Mouse (Mus musculus) adipocyte (in vitro differentiated cells): ENCODE measurements at regions not wholly inside any gene's neighbourhood (a gene's known extent, or its start where the extent isn't known, plus 50 kb on each side); places are given as distances from the start of the nearest gene placed in this dataset.

Experiments used
- DNase-seq: peaks from one replicate; pipeline ENCODE4 v3.0.0-alpha.2; 2016; ENCODE audit warnings: low spot score

DNA sequence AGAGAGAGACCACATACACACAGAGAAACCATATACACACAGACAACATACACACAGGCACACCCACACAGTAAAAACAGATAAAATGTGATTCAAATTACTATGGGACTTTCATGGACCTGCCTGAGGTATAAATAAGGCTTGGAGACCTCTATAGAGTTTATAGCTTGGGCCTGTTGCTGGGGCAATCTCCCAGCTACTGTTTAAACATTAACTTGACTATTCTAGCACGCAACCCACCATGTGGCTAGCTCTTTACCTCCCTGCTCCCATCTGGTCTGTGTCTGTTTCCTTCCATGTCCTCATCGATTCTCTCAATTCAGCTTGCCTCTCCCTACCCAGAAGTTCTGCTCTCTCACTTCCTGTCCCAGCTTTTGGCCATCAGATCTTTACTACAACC is 350.5 kb upstream of the Hs6st1 start:
- DNase-seq: no peak

DNA sequence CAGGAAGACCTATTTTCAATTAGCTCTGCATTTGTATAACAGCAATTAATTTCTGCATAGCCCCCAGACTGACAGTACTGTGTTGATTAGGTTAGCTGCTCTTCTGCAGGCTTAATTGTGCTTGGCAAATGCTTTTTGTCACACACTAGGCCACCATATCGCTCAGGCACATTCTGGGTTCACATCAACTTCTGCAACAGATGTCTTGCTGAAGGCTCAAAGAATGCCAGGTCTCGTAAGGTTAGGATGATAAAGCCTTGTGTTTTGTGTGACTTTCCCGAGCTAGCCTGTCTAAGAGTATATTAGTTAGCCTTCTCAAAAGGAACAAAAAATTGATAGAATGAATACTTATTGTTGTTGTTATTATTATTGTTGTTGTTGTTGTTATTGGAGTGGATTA is 348.1 kb upstream of the Hs6st1 start:
- no peak for DNase-seq

DNA sequence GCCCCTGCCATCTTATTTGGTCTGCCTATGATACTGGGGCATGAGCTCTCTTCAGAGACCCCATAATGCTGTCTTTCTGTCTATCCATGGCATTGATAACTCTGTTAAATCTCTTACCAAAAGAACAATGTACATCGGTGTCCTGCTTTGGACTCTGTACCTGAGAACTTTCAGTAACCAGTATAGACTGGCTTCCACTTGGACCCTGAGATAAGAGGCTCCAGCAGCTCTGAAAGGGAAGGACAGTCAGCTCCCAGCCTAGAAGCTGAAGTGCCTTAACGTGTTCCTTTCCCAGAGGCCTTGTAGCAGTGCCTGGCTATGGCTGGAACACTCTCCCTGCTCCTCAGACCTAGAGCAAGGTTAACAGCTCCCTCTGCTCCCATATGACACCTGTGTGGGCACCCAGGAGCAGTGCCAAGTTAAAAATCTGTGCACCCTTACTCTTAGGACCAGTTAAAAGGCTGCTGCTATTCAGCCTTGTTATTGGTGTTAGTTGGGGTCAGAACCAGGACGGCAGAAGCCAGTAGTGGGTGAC is 343.8 kb upstream of the Hs6st1 start:
- DNase-seq: no peak

DNA sequence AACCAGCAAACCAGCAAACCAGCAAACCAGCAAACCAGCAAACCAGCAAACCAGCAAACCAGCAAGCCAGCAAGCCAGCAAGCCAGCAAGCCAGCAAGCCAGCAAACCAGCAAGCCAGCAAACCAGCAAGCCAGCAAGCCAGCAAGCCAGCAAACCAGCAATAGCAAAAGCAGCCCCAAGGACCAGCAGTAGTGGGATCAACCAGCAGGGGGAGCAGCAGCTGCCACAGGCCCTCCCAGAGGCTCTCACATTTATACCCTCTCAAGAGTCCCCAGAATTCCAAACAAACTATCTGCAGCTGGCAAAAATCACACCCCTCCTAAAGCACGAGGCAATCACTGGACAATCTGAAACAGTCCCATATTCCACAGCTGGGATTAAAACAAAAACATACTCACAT is 341.6 kb upstream of the Hs6st1 start:
- DNase-seq: no peak

DNA sequence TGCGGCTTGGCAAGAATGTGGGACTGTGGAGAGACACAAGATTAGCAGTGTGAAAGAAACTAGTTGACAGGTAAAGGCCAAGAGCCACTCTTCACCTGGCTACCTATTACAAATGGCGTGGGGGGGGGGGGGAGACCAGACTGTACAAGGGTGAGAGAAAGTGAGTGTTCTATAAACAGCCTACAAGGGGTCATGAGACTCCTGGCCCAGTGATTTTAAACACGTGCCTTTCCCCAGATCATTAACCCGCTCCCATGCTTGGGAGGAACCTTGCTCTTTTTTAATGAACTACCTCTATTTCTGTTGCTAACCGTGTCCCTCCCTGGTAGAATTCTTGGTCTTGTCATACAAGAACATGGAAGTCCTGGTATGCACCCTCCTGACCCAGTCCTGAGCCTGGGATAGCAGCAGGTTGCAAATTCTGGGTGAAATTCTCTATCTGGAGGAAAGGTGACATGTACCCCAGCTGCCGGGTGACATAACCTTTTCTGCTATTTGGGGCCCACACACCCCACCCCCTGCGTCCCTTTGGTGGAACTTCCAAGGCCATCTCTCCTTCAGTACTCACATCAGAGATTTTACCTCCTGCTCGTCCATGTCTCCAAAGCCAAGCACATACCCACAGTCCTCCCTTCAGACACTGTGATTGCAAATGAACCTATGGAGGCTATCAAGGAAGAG is 340.8 kb upstream of the Hs6st1 start:
- no peak for DNase-seq

DNA sequence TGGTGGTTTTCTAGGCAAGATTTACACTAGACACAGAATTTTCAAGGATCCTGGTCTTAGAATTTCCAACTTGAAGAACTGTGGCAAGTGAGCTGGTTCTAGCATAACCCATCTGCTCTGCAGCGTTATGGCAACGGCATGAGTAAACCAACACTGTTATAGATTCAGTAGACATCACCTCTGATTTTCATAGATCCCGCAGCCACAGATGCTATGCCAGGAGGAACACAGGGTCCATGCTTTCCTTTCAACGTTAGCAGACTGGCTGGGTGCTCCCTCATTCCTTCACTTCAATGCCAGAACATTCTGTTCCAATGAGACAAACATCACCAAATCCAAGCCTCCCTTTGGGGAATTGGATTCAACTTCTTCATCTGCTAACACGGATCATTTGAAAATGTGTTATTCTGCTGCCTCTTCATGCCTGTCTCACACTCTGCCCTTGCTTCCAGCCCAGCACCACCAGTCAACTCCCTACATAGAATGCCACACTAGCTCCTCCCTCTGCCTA is 338.4 kb upstream of the Hs6st1 start:
- DNase-seq: no peak

DNA sequence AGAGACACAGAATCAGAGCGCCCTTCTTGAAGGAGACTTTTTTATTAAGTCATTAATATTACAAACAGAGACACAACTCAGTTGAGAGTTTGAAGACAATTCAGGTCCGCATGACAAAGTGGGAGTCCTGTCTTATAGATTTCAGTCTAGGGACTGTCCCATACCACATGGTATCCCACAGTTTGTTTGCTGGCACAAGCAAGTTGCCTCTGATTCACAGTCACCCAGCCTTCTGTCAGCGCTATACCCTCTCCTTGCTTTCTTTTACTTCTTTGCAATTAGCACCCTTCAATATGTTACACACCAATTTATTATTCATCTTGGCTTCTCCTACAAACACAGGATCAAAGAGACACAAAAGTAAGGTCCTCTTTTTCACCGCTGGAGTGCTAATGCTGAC is 337.9 kb upstream of the Hs6st1 start:
- DNase-seq: no peak

DNA sequence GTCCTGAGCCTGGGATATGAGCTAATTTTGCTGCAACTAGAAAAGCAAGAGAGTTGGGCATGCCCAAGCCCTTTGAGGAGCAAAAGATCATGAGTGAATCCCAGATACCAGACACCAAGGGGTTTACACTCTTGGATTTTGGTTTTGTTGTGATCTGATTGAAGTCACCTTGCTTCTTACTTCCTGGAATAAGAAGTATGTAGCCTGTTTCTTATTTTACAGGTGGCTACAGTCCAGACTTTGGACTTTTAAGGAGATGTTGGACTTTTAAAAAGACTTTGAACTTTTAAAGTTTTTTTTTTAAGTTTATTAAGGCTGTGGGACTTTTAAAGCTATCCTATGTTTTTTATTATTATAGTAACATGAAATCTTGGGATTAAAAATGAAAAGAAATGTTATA is 332.0 kb upstream of the Hs6st1 start:
- no peak for DNase-seq

DNA sequence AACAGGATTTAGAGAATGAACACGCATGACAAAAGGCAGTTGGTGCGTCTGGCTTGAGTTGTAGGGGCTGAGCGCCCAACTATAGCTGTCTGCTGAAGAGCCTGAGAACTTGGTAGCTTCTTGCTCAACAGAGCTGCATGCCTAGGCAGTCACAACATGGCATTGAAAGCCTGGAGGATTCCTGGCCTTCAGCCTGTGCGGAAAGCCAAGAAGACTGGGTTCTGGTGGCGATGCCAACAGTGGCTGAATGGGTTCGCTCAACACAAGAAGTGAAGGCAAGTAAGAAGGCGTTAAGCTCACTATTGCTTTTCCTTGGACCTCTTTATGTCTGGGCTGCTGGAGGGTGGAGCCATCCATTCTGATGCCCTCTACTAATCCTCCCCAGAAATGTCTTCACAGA is 318.6 kb upstream of the Hs6st1 start:
- DNase-seq: no peak

DNA sequence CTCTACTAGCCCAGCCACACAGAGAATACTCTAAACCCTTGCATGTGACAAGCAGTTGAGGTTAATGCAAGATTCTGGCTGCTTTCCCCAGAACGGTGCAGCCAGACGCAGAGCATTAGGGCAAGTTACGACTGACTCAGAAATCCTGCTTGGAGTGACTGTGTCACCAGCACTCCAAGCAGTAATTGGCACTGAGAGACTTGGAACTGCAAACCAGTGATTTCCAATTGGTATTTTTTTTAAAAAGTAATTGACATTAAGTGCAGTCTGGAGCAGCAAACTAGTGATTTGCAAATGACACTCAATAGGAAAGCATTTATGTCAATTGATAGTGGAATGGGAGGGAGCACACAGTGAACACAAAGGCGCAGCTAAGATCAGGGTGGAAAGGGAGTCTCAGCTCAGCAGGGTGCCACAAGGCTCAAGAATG is 318.1 kb upstream of the Hs6st1 start:
- no peak for DNase-seq

DNA sequence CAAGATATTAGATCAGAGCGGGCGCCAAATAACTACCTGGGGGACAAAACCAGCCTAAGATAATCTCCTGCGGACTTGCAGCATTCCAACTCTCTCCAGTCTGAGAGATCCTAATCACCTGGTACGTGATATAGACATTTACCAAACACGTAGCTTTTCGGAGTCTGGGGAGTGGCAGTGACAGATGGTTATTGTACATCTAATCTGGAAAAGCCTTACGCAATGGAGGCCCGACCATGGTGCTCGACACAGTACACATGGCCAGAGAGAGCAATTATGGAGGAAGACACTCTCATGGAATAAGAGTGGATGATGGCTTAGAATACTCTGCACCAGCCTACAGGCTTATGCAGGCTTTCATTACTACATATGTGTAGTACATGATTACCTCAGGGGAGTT is 315.6 kb upstream of the Hs6st1 start:
- DNase-seq: no peak

DNA sequence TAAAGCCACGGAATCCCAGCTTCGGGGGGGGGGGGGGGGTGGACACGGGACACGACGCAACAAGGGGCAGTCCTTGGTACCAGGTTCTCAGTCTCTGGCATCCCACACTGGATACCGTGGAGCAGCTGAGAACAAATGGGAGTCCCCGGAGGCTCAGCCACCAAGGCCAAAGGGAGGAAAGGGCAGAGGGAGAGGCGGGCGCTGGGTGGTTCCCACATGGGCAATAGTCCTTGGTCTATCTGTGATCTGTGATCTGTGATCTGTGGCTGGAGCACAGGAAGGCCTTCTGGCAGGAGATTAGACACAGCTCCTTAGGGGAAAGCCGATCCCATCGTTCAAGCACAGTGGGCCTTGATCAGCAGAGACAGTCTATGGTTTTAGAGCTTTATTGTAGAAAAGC is 314.0 kb upstream of the Hs6st1 start:
- no peak for DNase-seq

DNA sequence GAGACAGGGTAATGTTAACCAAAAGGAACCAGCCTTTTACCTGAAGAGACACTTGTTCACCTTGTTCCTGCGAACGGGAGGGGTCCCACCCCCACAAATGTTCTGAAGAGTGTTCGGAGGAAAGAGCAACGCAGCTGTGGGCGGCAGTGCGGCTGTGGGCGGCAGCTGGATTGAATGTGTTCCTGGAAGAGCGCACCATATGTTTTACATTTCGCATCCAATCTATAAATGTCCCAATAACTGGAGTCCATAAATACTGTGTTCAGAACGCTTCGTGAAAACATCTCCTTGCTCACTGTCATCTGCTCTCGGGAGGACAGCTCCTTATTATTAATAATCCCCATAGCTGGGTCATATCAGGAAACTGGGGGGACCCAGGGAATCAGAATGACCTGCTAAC is 309.2 kb upstream of the Hs6st1 start:
- DNase-seq: no peak

DNA sequence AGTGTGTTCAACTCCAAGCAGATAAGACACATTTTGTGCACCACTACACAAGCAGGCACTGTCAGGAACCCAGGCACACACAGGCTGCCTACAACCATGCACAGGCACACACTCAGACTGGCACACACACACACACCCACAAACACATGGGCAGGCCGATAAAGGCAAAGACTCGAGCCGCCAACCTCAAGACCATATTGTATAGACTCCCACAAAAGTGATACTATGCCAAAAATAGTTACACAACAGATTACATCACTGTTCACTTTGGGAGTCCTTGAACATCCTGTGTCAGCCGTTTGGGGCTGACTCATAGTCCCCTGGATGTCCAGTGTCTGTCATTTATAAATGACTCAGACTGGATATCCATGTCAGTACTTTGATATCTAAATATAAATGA is 308.6 kb upstream of the Hs6st1 start:
- peak; percentile 6 for DNase-seq

DNA sequence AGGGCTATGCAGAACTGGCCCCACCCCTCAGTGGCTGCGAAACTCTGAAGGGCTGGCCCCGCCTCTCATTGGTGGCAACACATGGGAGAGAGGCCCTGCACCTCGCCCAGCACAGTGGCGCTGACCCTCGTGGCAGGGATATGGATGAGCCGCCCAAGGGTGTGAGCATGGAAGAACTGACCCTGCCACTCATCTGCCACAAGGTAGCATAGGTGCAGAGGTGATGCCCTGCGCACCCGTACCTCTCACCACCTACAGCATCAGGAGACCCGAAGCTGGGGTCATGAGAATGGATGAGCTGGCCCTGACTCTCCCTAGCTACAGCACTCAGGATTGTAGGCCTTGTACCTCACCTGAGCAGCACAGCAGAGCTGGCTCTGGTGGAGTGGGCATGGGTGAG is 305.1 kb upstream of the Hs6st1 start:
- DNase-seq: no peak

DNA sequence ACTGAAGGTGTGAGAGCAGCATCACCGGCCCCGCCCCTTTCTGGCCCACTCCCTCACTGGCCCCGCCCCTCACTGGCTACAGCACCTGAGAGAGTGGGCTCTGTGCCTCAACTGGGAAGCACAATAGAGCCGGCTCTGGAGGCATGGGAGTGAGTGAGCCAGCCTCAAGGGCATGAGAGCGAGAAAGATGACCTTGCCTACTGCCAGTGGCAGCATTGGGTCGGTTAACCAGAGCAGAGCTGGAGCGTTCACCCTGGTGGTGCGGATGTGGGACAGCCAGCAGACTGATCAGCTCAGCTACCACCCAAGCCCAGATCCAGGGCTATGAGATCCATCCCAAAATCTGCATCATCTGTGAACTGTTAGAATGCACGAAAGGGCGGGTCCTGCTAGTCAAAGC is 304.7 kb upstream of the Hs6st1 start:
- no peak for DNase-seq

DNA sequence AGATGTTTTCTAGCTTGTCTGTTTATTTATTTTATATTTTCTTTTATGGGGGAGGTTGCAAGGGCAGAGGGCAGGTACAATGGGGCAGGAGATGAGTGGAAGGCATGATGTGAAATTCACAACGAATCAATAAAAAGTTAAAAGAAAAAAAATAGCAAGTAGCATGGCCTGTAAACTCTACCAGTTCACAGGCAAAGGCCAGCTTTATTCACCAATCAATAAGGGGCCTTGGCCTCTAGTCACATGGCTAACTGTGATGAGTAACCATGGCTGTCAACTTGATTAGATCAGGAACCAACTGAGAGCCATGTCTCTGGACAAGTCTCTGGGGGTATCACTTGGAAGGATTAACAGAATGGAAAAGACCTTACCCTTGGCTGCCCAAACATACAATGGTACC is 304.1 kb upstream of the Hs6st1 start:
- DNase-seq: no peak

DNA sequence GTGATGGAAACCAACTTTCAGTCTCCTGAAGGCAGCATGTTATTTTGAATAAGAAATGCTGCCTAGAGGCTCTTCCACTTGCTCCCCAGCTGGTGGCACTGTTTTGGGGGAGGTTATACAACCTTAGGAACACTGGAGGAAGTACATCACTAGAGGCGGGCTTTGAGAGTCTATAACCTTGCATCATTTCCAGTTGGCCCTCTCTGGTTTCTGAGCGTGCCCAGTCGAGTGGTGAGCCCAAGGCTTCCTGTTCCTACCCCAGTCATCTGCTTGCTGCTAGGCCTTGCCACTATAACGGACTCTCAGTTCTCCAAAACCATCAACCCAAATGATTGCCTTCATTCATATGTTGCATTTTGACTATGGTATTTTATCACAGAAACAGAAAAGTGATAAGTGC is 302.5 kb upstream of the Hs6st1 start:
- DNase-seq: no peak

DNA sequence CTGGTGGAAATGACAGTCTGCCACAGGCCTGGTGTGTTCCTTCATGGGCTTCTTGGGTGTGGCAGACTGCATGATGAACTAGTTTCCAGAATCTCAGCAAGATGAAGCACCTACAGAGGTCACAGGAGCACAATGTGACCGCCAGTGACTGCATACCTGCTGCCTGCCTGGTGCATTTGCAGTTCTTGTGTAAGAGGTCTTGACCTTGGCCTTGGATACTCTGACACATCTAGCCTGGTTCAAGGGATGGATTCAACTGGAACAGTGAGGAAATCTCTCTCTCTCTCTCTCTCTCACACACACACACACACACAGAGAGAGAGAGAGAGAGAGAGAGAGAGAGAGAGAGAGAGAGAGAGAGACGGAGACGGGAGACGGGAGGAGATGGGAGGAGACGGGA is 301.9 kb upstream of the Hs6st1 start:
- no peak for DNase-seq

DNA sequence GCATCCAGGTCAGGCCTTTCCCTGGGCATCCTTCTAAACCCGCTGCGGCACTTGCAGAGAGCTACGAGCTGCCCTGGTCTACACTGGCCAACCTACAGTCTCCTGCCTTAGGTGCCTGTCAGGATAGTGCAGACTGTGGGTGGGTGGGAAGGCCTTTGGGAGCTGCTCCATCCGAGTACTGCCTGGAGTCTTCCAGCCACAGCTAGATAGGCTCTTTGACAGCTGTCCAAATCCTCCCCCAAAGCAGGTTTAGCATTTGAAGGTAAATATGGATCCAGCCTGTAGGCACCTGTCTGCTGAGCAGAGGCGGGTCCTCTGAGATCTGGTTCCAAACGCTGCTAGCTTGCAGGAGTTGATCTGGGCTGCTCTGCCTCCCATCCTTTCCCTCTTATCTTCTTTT is 295.6 kb upstream of the Hs6st1 start:
- DNase-seq: no peak

DNA sequence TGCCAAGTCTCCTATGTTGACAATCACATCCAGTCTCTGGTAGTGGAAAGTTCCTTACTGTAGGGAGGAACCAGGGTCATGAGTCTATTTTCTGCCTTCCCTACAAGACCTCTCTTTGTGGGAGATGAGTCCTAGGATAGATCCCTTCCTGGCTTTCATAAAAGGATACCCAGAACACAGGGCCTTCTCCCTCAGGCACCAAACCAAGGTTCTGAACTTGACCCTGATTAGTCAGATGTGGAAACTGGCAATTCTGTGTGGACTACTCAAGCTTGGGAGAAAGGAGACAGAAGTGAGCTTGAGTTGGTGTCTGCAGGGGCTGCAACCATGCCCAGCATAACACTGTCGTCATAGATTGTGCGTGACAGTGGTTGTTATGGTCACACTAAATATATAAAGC is 293.6 kb upstream of the Hs6st1 start:
- no peak for DNase-seq

DNA sequence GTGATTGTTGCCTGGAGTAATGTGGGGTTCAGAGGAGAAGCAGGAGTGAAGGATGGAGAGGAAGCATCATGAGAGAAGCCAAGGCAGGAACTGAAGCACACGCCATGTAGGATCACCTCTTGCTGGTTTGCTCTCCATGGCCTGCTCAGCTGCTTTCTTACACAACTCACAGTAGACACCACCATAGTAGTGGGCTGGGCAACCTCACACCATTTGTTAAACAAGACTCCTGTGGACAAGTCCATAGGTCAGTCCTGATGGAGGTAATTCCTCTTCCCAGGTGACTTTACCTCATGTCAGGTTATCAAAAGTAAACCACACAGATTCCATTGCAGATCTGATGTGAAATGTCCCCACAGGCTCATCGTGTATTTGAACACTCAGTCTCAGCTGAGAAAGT is 285.5 kb upstream of the Hs6st1 start:
- DNase-seq: no peak

DNA sequence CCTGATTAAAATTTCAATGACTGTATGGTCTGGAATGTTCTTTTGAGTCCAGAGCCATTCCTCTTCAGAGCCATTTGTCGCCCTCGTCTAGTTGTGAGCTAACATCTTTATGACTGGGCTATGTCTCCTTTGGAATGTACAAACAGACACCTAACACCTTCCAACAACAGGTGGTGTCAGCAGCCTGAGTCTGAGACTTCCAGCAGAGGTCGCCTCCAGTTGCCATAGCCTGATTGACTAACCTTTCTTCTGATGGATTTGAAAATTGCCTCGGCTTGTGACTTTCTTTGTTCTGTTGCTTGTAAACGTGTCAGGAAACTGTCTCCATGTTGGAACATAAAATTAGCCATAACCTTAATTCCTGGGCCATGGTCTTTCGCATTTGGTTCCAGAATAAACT is 284.8 kb upstream of the Hs6st1 start:
- no peak for DNase-seq

DNA sequence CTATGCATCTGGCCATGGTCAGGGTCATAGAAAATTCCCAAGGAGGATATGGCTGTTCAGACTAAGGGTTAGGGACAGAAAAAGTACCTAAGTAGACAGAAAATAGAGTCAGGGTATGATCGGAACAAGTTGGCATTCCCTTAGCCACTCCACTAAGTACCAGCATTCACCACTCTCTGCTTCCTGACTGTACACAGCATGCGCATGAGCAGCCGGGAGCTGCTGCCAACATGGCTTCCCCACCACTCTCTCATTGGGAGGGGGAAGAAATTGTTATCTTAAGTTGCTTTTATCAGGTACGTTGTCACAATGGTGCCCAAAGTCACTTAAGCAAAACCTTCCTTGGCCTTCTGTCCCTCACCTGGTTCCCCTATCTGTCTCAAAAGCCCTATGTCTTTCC is 282.0 kb upstream of the Hs6st1 start:
- DNase-seq: no peak
